Mouse (Mus musculus) 3134 (cell line): ENCODE results near the gene Npff.
A peak's percentile ranks its signal among the peaks of the same experiment; 100 is the strongest.

ENCODE experiments used
- DNase-seq: peaks from one replicate; pipeline ENCODE4 v3.0.0-alpha.2; 2011; ENCODE audit warnings: low spot score; ENCODE audit not compliant: insufficient read length; ENCODE audit errors: extremely low read depth

The Npff gene

GRCm38 (mm10) chr15:102520416-102520815 is 4.3 kb downstream of the Npff start:
- DNase-seq, result no peak

- DNase-seq, result no peak
These were observed 5.3 kb downstream of the Npff start for GRCm38 (mm10) chr15:102519211-102520141.

- DNase-seq, result no peak
These were observed 5.9 kb downstream of the Npff start for GRCm38 (mm10) chr15:102518859-102519201.

- peak; percentile 100 for DNase-seq
These were observed 6.5 kb downstream of the Npff start, which contains the start of gene Tarbp2 for GRCm38 (mm10) chr15:102517976-102518858. Gene Tarbp2, plus strand, starts transcription at chr15:102518192.

- DNase-seq, result no peak
These were observed 7.1 kb downstream of the Npff start for GRCm38 (mm10) chr15:102517631-102517975.

GRCm38 (mm10) chr15:102516728-102517404 is 7.9 kb downstream of the Npff start, which contains the start of gene Map3k12:
Gene Map3k12, minus strand, starts transcription at chr15:102517064.
- DNase-seq, result peak; percentile 85

- no peak for DNase-seq
These were observed 8.4 kb downstream of the Npff start for GRCm38 (mm10) chr15:102516293-102516692.

GRCm38 (mm10) chr15:102515791-102516190 is 9.0 kb downstream of the Npff start:
- DNase-seq, result no peak

GRCm38 (mm10) chr15:102515261-102515660 is 9.5 kb downstream of the Npff start:
- no peak for DNase-seq

- DNase-seq, result no peak
These were observed 11.7 kb downstream of the Npff start for GRCm38 (mm10) chr15:102513004-102513403.

GRCm38 (mm10) chr15:102512471-102512870 is 12.3 kb downstream of the Npff start:
- DNase-seq, result no peak

- no peak for DNase-seq
These were observed 12.7 kb downstream of the Npff start for GRCm38 (mm10) chr15:102512010-102512409.

- DNase-seq, result no peak
These were observed 13.4 kb downstream of the Npff start for GRCm38 (mm10) chr15:102511285-102511833.

GRCm38 (mm10) chr15:102510590-102511284 is 14.0 kb downstream of the Npff start:
- DNase-seq, result peak; percentile 62

- no peak for DNase-seq
These were observed 14.6 kb downstream of the Npff start for GRCm38 (mm10) chr15:102510110-102510509.

- DNase-seq, result no peak
These were observed 16.4 kb downstream of the Npff start for GRCm38 (mm10) chr15:102508336-102508735.

GRCm38 (mm10) chr15:102507561-102507960 is 17.2 kb downstream of the Npff start:
- DNase-seq, result no peak

GRCm38 (mm10) chr15:102506864-102507263 is 17.9 kb downstream of the Npff start:
- DNase-seq, result no peak

GRCm38 (mm10) chr15:102506464-102506830 is 18.3 kb downstream of the Npff start:
- DNase-seq, result no peak
